Mouse (Mus musculus) olfactory bulb, adult 2 months (tissue): Measurements from ENCODE around the gene Slc35f3.

Experiments
- CTCF ChIP-seq: fragments of 200-500 bp; IDR thresholded peaks from 2 replicates; pipeline ENCODE4 v1.5.1; 2012; ENCODE audit warnings: low read depth, mild to moderate bottlenecking, low read length, moderate library complexity; ENCODE audit not compliant: insufficient read depth
- POLR2A ChIP-seq: fragments of 200-500 bp; IDR thresholded peaks from 2 replicates; pipeline ENCODE4 v1.6.1; 2012; ENCODE audit warnings: mild to moderate bottlenecking, low read depth, low read length, moderate library complexity; ENCODE audit not compliant: insufficient read depth

GRCm38 (mm10) chr8:126360701-126361100 lies 62.3 kb downstream of the Slc35f3 start:
- TF ChIP-seq POLR2A (no peak), CTCF (no peak)
